Mouse (Mus musculus) cerebellum, adult 18-20 months (tissue): ENCODE measurements around the gene Vmp1.

ENCODE experiments used
- DNase-seq, 2 experiments: peaks; one replicate each; pipeline ENCODE4 v3.0.0; 2021

Vmp1 gene

GRCm38 (mm10) chr11:86583313-86583825 is 100.3 kb downstream of the Vmp1 start:
- DNase-seq = no peak

DNA sequence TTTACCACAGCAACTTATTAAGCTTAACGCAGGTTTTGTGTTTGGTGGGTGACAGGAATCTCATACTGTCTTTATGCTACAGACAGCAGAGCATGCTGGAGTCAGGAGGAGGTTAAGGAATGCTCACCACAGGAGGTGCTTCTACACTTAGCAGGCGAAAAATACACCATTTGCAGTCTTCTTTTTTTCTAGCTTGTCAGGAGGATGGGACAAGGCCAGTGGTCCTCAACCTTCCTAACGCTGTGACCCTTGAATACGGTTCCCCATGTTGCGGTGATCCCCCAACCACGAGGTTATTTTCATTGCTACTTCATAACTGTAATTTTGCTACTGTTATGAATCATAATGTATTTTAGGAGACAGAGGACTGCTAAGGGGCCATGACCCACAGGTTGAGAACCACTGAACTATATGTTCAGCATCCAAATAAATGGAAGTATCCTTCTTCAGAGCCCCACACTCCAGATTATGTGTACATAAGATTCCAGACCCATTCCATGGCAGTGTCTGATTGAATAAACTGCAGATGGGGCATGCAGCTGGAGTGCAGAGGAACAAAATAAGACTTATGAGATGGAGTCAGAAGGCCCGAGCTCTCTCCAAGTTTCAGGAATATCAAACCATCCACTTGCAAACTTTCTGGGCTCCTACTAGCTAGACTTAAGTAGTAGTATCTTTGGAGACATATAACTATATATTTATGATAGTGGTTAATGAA is 100.9 kb downstream of the Vmp1 start:
- DNase-seq = no peak

GRCm38 (mm10) chr11:86581943-86582542 is 101.6 kb downstream of the Vmp1 start:
- no peak for DNase-seq

DNA sequence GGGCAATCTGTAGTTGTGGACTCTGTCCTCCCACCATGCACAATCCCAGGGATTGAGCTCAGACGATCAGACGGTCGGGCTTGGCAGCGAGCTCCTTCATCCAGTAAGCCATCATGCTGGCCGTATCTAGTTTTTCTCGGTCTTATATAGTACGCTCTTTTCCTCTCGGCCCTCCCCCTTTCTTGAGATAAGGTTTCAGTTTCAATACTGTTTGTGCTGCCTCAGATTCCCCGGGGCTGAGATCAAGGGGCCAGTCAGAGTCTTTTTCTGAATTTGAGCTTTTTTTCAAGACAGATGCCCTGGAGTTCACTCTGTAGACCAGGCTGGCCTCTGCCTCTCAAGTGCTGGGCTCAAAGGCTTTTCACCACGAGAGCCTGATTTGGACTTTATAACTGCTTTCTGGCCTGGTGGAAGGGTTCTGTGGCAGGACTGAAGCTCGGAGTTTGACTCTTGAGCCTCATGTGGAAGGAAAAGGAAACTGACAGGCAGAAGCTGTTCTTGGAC is 102.3 kb downstream of the Vmp1 start:
- no peak for DNase-seq

DNA sequence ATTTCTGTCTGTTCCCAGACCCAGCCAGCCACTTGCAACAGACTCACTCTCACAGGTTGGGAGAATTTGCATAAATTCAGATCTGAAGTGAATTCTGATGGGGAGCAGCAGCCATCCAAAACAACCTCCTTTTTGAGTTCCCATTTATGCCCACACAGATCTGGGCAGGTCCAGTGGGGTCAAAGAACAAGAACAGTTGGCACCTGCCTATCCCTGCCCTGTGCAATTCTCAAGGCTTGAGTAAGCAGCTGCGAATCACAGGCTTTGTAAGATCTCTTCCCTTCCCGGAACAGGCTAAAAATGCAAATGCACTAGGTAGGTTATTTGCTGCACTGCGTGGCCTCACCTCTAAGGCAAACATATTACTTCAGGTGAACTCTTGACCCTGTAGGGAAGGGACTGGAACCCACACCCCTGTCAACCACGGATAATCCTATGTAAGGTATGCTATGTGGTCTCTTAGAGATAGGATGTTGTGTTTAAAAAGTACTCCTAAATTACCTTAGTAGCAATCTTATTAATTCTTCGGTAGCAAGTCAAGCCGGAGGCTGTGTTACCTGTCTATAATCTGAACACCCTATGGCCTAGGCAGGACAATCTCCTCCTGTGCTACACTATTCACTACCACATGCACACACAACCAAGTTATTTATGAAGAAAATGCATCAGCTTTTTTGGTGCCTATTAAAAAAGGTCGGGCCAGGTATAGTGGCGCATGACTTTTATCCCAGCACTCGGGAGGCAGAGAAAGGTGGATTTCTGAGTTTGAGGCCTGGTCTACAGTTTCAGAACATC is 103.1 kb downstream of the Vmp1 start:
- no peak for DNase-seq

- DNase-seq = no peak
Measured at GRCm38 (mm10) chr11:86579731-86580318, 103.8 kb downstream of the Vmp1 start.

- DNase-seq = no peak
Measured at GRCm38 (mm10) chr11:86578809-86579730, 104.6 kb downstream of the Vmp1 start.

- no peak for DNase-seq
Measured at GRCm38 (mm10) chr11:86578106-86578808, 105.4 kb downstream of the Vmp1 start.

- no peak for DNase-seq
Measured at GRCm38 (mm10) chr11:86577231-86577630, 106.4 kb downstream of the Vmp1 start.

DNA sequence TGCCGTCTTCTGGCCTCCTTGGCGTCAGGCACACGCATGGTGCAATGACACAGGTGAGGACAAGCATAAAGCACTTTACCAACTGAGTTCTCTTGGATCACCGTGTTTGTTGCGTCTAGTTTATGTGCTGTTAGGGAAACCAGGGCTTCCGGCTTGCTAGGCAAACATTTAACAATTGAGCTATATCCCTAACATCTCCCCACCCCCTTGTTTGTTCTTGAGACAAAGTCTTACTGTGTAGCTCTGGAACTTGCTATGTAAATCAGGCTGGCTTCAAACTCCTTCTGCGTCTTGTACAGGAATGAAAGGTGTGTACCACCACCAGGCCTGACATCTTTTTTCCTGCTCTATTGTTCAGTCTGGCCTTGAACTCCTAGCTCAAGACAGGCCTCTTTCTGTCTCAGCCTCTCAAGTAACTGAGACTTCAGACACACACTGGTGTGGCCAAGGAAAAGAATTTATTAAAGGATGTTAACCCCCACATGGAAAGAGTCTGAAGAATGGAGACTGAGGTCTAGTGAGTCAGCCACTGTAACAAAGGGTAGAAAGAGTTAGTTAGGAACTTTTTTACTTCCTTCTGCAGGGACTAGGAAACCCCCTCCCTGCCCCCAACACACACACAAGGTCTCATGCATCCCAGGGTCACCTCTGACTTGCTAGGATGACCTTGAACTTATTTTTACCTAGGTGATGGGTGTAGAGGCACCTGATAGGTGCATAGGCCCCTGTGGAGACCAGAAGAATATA is 107.8 kb downstream of the Vmp1 start:
- no peak for DNase-seq

DNA sequence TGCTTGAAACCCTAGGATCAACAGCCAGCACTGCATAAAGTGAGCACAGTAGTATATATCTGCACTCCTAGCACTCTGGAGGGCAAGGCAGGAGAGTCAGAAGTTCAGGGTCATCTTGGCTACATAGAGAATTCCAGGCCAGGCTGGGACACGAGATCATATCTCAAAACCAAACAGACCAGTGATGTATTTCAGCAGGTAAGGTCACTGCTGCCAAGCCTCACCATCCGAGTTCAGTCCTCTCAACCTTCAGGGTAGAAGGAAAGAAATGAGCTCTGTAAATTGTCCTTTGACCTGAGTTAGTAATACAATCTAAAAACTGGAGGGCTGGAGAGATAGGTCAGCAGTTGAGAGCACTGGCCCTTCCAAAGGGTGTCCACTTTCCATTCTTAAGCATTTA is 109.2 kb downstream of the Vmp1 start:
- no peak for DNase-seq

- no peak for DNase-seq
Measured at GRCm38 (mm10) chr11:86573646-86574231, 109.9 kb downstream of the Vmp1 start.

DNA sequence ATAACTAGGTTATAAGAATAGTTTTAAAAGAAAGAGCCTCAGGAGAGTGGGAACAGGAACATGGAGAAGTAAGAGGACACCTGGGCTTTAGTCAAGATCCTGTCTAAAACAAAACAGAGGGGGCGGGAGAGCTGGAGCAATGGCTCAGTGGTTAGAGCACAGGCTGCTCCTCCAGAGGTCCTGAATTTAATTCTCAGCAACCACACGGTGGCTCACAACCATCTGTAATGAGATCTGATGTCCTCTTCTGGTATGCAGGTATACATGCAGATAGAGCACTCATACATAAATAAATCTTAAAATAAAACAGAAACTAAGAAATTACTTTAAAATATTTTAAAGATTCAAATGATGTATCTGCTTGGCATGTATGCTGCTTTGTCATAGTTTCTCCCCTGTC is 111.0 kb downstream of the Vmp1 start:
- no peak for DNase-seq

DNA sequence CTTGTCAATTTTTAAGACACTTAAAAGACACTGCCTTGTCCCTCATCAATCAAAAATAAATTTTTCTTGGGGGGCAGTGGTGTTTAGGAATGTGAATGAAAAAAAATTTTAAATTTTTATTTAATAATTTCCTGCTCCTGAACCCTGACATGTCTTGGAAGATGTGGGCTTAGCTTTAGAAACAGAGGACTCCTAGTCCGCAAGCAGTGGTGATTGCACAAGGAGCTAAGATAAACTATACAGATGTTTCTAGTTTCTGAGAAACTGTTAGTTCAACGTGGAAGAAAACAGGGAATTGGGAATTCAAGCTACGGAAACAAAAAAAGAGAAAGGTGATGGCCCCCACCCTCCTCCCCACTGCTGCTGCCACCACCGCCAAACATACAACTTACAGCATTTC is 111.8 kb downstream of the Vmp1 start:
- DNase-seq = no peak

- peak in 1 of 2 experiments; percentile 9 for DNase-seq
Measured at GRCm38 (mm10) chr11:86571047-86571855, 112.4 kb downstream of the Vmp1 start.

GRCm38 (mm10) chr11:86570261-86570746 is 113.3 kb downstream of the Vmp1 start:
- DNase-seq = no peak

GRCm38 (mm10) chr11:86568425-86568824 is 115.2 kb downstream of the Vmp1 start:
- no peak for DNase-seq

- no peak for DNase-seq
Measured at GRCm38 (mm10) chr11:86558258-86558657, 125.4 kb downstream of the Vmp1 start.

DNA sequence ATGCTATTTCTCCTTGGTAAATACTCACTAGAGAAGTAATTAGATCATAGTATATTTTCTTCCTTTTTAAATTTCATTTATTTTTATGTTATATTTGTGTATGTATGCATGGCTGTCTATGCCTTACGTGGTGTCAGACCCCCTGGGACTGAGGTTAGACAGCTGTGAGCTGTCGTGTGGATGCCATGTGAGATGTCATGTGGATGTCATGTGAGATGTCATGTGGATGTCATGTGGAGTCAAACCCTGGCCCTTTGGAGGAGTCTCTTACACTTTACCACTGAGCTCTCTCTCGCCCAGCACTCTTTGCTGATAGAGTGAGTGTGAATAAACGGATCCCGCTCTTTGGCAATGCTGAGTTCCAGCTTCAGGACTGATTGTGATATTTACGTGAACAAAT is 130.1 kb downstream of the Vmp1 start:
- DNase-seq = no peak
